In genomic region chr2:148325362-148325761, GRCm38 (mm10) we compare ENCODE assay signal across 25 mouse cellular contexts.
DNase-seq lines count a peak whose midpoint lies in the region; ATAC-seq and TF ChIP-seq lines count a peak whose summit lies in the region.
"Had no signal": no experiment of that assay in that cellular context is flagged by ENCODE, and none has a peak within 500 bp of the region (broad histone marks: within the 10 kb centered on the region; RNA-seq: fewer than 3 reads in every experiment).

No protein-coding gene starts in this region.

- WGBS in heart, embryonic 10.5 days: 79% methylated on average over 3 of the region's 3 CpGs

- no peaks in the 10 kb centered on the region for H3K36me3 ChIP-seq in heart, embryonic 10.5 days
- H3K36me3 ChIP-seq: embryonic facial prominence, embryonic 12.5 days; embryonic facial prominence, embryonic 15.5 days; forebrain, embryonic 12.5 days; forebrain, embryonic 15.5 days; G1E; heart, embryonic 13.5 days had no signal

- H3K4me1 ChIP-seq in heart, embryonic 10.5 days: no peaks in the 10 kb centered on the region
- H3K4me1 ChIP-seq: forebrain, embryonic 12.5 days; forebrain, embryonic 15.5 days; heart, embryonic 13.5 days had no signal

- H3K27ac ChIP-seq in layer of hippocampus, adult 2 months: peak overlapping the region; percentile 60
- no peak overlapping the region for H3K27ac ChIP-seq in heart, embryonic 10.5 days
- H3K27ac ChIP-seq: embryonic facial prominence, embryonic 15.5 days; forebrain, embryonic 12.5 days; forebrain, embryonic 15.5 days; heart, embryonic 13.5 days; hindbrain, embryonic 14.5 days; hindbrain, postnatal 0 days had no signal

- no peaks in the 10 kb centered on the region for H3K9me3 ChIP-seq in heart, embryonic 10.5 days
- H3K9me3 ChIP-seq: embryonic facial prominence, embryonic 12.5 days; embryonic facial prominence, embryonic 15.5 days; forebrain, embryonic 12.5 days; forebrain, embryonic 15.5 days; heart, embryonic 13.5 days had no signal

- 0 out of 2 replicates have a peak, but pooled peaks have one; percentile 7 for ATAC-seq in granulocyte monocyte progenitor cell, adult 5-6 weeks (replicated peaks; ENCODE audit: poor library complexity, severe bottlenecking)
- ATAC-seq: forebrain, embryonic 15.5 days; hindbrain, postnatal 0 days; inflammation-experienced regulatory T-cells, adult 6 months; intestine, embryonic 16.5 days had no signal

- DNase-seq in layer of hippocampus, adult 2 months (ENCODE audit: low spot score in 2 of 2): no peak
- no peak for DNase-seq in layer of hippocampus, postnatal 14 days (ENCODE audit: low spot score in 2 of 2)
- peak; percentile 82 for DNase-seq in NIH3T3 (ENCODE audit: low read depth)
- DNase-seq in heart, embryonic 10.5 days (ENCODE audit: low spot score): no peak
- DNase-seq in spleen, postnatal 36 days (ENCODE audit: low spot score in 2 of 2): no peak
- no peak for DNase-seq in left cerebral cortex, postnatal 10 days (ENCODE audit: extremely low spot score in 1 of 2, low spot score in 2 of 2)
- DNase-seq: adrenal gland, adult 8-10 months; adrenal gland, postnatal 36 days; cerebellum, adult 18-20 months; cerebellum, adult 9-10 months; cerebellum, postnatal 14 days; gastrocnemius, postnatal 10 days; heart, postnatal 14 days; heart, postnatal 4 days had no signal

- intact Hi-C loops in left cerebral cortex, postnatal 10 days (cut with DNase I): loop anchor here (10.0 kb wide), 1 partner anchor 171 kb away; no protein-coding TSS in a partner anchor

- no peak for TF ChIP-seq CTCF in layer of hippocampus, adult 2 months (conservative IDR thresholded peaks at IDR 0.05)

- no peak overlapping the region for H3K4me3 ChIP-seq in layer of hippocampus, adult 2 months
- no peak overlapping the region for H3K4me3 ChIP-seq in heart, embryonic 10.5 days
- H3K4me3 ChIP-seq: embryonic facial prominence, embryonic 12.5 days; embryonic facial prominence, embryonic 15.5 days; forebrain, embryonic 12.5 days; forebrain, embryonic 15.5 days; heart, embryonic 13.5 days had no signal

- H3K27me3 ChIP-seq in heart, embryonic 10.5 days (ENCODE audit: insufficient read depth, poor library complexity, severe bottlenecking): no peaks in the 10 kb centered on the region
- H3K27me3 ChIP-seq: embryonic facial prominence, embryonic 12.5 days; embryonic facial prominence, embryonic 15.5 days; forebrain, embryonic 12.5 days; forebrain, embryonic 15.5 days; heart, embryonic 13.5 days had no signal
